Mouse (Mus musculus) liver, embryonic 14.5 days (tissue): ENCODE data around the gene Dbh. TPM values are rescaled to one million over a fixed set of nuclear protein-coding genes. Genes with fewer than 3 reads are reported as not detected.

ENCODE experiments used
- ATAC-seq: fragments of 200-750 bp; cut with Nextera tagmentation; 2 replicates; pipeline ENCODE4 v1.8.0; 2017; ENCODE audit warnings: moderate number of reproducible peaks, mild to moderate bottlenecking, moderate library complexity; ENCODE audit not compliant: insufficient read depth
- DNase-seq, 3 experiments: peaks; one replicate each; pipeline ENCODE4 v3.0.0-alpha.2; 2012 to 2013; ENCODE audit warnings: low read depth in 3 of 3, low spot score in 3 of 3
- H3K27ac ChIP-seq: fragments of 300-500 bp; sonication (generic); 2 replicates; pipeline ENCODE4 v1.5.1; 2014; ENCODE audit warnings: moderate library complexity, mild to moderate bottlenecking, control low read depth, inconsistent platforms
- H3K27me3 ChIP-seq: fragments of 300-500 bp; sonication (generic); 2 replicates; pipeline ENCODE4 v1.6.1; 2014; ENCODE audit warnings: mild to moderate bottlenecking, low read length, moderate library complexity; ENCODE audit not compliant: control insufficient read depth, insufficient read depth
- H3K36me3 ChIP-seq: fragments of 300-500 bp; sonication (generic); replicated peaks from 2 replicates; pipeline ENCODE4 v1.6.1; 2014; ENCODE audit warnings: low read depth; ENCODE audit not compliant: control insufficient read depth, insufficient read depth
- H3K4me1 ChIP-seq, 2 experiments: fragments of 200-500 bp in 1 of 2; fragments of 300-500 bp in 1 of 2; sonication (generic) in 1 of 2; replicated peaks; 2 replicates each; pipeline ENCODE4 v1.6.1; 2012 to 2014; ENCODE audit warnings: antibody characterized with exemption in 1 of 2, inconsistent platforms in 1 of 2, low read length in 1 of 2; ENCODE audit not compliant: control insufficient read depth in 2 of 2, insufficient read depth in 2 of 2
- H3K4me2 ChIP-seq: fragments of 300-500 bp; sonication (generic); 2 replicates; pipeline ENCODE4 v1.6.1; 2014; ENCODE audit warnings: low read depth, mild to moderate bottlenecking, control low read depth, moderate library complexity
- H3K4me3 ChIP-seq, 2 experiments: fragments of 200-500 bp in 1 of 2; fragments of 300-500 bp in 1 of 2; sonication (generic) in 1 of 2; 2 replicates each; pipeline ENCODE4 v1.5.1; 2012 to 2014; ENCODE audit warnings: low read depth in 2 of 2, low read length in 2 of 2, mild to moderate bottlenecking in 2 of 2, control low read depth in 1 of 2, inconsistent platforms in 1 of 2, moderate library complexity in 1 of 2; ENCODE audit not compliant: insufficient read depth in 1 of 2
- H3K9ac ChIP-seq: fragments of 300-500 bp; sonication (generic); replicated peaks from 2 replicates; pipeline ENCODE4 v1.6.1; 2014; ENCODE audit warnings: mild to moderate bottlenecking, control low read depth, moderate library complexity
- H3K9me3 ChIP-seq: fragments of 300-500 bp; sonication (generic); 2 replicates; pipeline ENCODE4 v1.6.1; 2016; ENCODE audit warnings: low read length, mixed read lengths; ENCODE audit not compliant: control insufficient read depth
- CTCF ChIP-seq: IDR thresholded peaks from 2 replicates; pipeline ENCODE4 v1.5.1; 2016; ENCODE audit warnings: antibody characterized with exemption, low read depth, control low read depth
- EP300 ChIP-seq: IDR thresholded peaks from 2 replicates; pipeline ENCODE4 v1.6.1; 2016; ENCODE audit warnings: antibody characterized with exemption, low read depth
- WGBS: fragments of 180-500 bp; shearing (Covaris S2); extraction: QIAGEN DNeasy Blood & Tissue Kit; methylation state at CpG from one replicate; pipeline ENCODE4 v1.1.7; 2014; ENCODE audit not compliant: insufficient replicate concordance; 5-methylcytosine and 5-hydroxymethylcytosine counted together
- polyA plus RNA-seq, 2 experiments: library from polyadenylated mRNA; depleted of rRNA in 1 of 2; stranded (reverse) in 1 of 2; unstranded in 1 of 2; fragments of >200 nt; fragmentation: Nextera tagmentation in 1 of 2; extraction: Ambion mirVana in 1 of 2; gene quantifications; 2 replicates each; pipeline versions ENCODE4 v1.2.1 to v1.2.3; 2012 to 2014

Gene Dbh
- polyA plus RNA-seq, 2 experiments = not detected

- Histone ChIP-seq H3K4me3 (no peak overlapping the region), H3K9ac (no peak overlapping the region), H3K36me3 (no peaks in the 10 kb centered on the region), H3K4me2 (no peak overlapping the region), H3K4me1 (no peaks in the 10 kb centered on the region), H3K27me3 (no peaks in the 10 kb centered on the region), H3K27ac (no peak overlapping the region), H3K9me3 (no peaks in the 10 kb centered on the region)
- DNase-seq = no peak
- 63% methylated on average over 5 of the region's 5 CpGs for WGBS
- TF ChIP-seq CTCF (no peak), EP300 (no peak)
- ATAC-seq = no peak
Measured at GRCm38 (mm10) chr2:27207126-27207525, 42.1 kb downstream of the Dbh start.

- no peak overlapping the region for H3K9ac ChIP-seq
- TF ChIP-seq EP300 (no peak), CTCF (no peak)
- no peak for DNase-seq
- H3K4me2 ChIP-seq = no peak overlapping the region
- H3K36me3 ChIP-seq = no peaks in the 10 kb centered on the region
- H3K27ac ChIP-seq = no peak overlapping the region
- no peak for ATAC-seq
- WGBS = 53% methylated on average over 9 of the region's 9 CpGs
- H3K9me3 ChIP-seq = no peaks in the 10 kb centered on the region
- H3K27me3 ChIP-seq = no peaks in the 10 kb centered on the region
- H3K4me1 ChIP-seq = no peaks in the 10 kb centered on the region
- H3K4me3 ChIP-seq = no peak overlapping the region
Measured at GRCm38 (mm10) chr2:27209370-27209769, 44.3 kb downstream of the Dbh start.

GRCm38 (mm10) chr2:27209816-27210215 is 44.8 kb downstream of the Dbh start:
- 30% methylated on average over 5 of the region's 5 CpGs for WGBS
- H3K4me1 ChIP-seq = no peaks in the 10 kb centered on the region
- no peak overlapping the region for H3K27ac ChIP-seq
- no peak for DNase-seq
- no peak for TF ChIP-seq EP300
- no peak for TF ChIP-seq CTCF
- H3K4me3 ChIP-seq = no peak overlapping the region
- H3K27me3 ChIP-seq = no peaks in the 10 kb centered on the region
- H3K9ac ChIP-seq = no peak overlapping the region
- no peak overlapping the region for H3K4me2 ChIP-seq
- no peaks in the 10 kb centered on the region for H3K36me3 ChIP-seq
- no peaks in the 10 kb centered on the region for H3K9me3 ChIP-seq
- no peak for ATAC-seq

GRCm38 (mm10) chr2:27210255-27210654 is 45.2 kb downstream of the Dbh start:
- peak; percentile 81 for TF ChIP-seq CTCF
- TF ChIP-seq EP300 = no peak
- no peaks in the 10 kb centered on the region for H3K36me3 ChIP-seq
- H3K27me3 ChIP-seq = no peaks in the 10 kb centered on the region
- ATAC-seq (no peak), DNase-seq (peak in 1 of 3 experiments; percentile 11)
- no peak overlapping the region for H3K9ac ChIP-seq
- H3K4me3 ChIP-seq = no peak overlapping the region
- no peaks in the 10 kb centered on the region for H3K9me3 ChIP-seq
- no peaks in the 10 kb centered on the region for H3K4me1 ChIP-seq
- H3K27ac ChIP-seq = no peak overlapping the region
- 36% methylated on average over 7 of the region's 7 CpGs for WGBS
- no peak overlapping the region for H3K4me2 ChIP-seq

GRCm38 (mm10) chr2:27210676-27211210 is 45.7 kb downstream of the Dbh start:
- Histone ChIP-seq H3K4me1 (no peaks in the 10 kb centered on the region), H3K4me3 (no peak overlapping the region), H3K9ac (no peak overlapping the region), H3K4me2 (no peak overlapping the region), H3K27ac (no peak overlapping the region), H3K27me3 (no peaks in the 10 kb centered on the region), H3K36me3 (no peaks in the 10 kb centered on the region), H3K9me3 (no peaks in the 10 kb centered on the region)
- ATAC-seq = no peak
- whole genome bisulfite sequencing = 58% methylated on average over 12 of the region's 12 CpGs
- DNase-seq = no peak
- no peak for TF ChIP-seq EP300
- no peak for TF ChIP-seq CTCF
